Mouse (Mus musculus): ENCODE measurements around the gene Pou2f2.

Gene Pou2f2

DNA sequence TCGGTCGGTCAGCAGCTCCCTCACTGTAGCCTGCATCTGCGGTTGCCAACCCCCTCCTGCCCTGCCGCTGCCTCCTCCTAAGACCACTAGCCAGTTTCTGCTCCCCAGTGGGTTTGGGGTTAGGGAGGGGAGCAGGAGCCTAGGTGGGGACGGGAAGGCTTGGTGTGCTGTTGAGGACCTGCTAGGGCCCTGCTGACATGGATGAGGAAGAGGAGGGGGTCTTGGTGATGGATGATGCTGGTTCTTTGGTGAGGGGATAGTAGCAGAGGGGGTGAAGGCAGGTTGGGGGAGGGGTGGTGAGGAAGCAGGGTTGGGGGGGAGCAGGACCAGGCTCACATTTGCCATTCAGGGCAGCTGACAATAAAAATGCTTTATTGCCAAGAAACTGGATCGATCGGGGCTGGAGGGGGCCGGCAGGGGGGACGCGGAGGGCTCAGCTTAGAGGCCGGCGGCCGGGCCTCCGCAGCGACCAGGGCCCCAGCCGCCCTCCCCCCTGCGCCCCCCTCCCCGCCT lies 29.3 kb downstream of the Pou2f2 start:
- DNase-seq (ENCODE audit: low read depth, low spot score): no peak

DNA sequence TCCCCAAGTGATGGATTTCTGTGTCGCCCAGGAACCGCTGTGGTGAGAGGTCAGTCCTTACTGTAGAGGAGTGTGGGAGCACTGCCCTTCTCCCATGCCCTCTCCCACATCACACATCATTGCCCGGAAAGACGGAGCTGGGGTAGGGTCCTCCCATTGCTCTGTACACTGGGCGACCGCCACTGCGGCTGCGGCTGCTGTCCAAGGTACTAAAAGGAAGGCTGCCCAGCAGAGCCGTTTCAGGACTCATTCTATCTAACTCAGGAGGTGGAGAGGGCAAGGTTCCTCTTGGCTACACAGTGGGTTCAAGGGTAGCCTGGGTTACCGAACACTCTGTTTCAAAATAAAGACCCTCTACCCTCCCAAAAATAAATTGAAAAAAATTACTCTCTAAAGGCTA lies 33.6 kb downstream of the Pou2f2 start:
- peak; percentile 52 for DNase-seq (ENCODE audit: low read depth, low spot score)

DNA sequence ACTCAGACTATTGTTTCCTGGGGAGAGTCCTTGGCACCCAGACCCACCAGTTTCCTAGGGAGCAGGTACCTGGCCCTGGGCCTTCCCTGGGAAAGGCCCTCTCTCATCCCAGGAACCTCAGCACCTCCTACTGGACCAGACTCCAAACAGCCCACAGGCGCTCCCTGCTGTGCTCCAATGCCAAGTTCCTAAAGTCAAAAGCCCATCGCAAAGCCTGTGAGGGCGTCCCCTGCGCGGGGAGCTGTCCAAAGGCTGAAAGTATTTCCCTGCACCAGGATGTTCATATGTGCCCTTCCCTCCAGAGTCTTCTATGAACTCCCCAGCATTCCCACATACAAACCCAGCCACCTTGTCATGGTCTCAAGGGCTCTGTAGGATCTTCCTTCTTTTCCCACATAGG lies 37.8 kb downstream of the Pou2f2 start:
- DNase-seq (ENCODE audit: low read depth, low spot score): peak; percentile 85

DNA sequence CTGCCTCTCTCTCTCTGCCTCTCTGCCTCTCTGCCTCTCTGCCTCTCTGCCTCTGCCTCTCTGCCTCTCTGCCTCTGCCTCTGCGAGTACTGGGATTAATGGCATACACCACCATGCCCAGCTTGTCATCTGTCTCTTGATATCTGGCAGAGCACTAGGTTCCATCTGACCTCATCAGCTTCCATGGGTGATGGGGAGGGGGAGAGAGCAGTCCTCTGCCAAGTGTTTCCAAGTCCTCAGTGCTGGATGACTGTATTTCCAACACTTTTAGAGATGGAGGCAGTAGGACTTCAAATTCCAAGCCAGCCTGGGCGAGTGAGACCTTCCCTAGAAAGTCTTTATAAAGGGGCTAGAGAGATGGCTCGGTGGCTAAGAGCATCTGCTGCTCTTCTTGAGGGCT lies 42.0 kb downstream of the Pou2f2 start:
- DNase-seq (ENCODE audit: low read depth, low spot score): no peak

DNA sequence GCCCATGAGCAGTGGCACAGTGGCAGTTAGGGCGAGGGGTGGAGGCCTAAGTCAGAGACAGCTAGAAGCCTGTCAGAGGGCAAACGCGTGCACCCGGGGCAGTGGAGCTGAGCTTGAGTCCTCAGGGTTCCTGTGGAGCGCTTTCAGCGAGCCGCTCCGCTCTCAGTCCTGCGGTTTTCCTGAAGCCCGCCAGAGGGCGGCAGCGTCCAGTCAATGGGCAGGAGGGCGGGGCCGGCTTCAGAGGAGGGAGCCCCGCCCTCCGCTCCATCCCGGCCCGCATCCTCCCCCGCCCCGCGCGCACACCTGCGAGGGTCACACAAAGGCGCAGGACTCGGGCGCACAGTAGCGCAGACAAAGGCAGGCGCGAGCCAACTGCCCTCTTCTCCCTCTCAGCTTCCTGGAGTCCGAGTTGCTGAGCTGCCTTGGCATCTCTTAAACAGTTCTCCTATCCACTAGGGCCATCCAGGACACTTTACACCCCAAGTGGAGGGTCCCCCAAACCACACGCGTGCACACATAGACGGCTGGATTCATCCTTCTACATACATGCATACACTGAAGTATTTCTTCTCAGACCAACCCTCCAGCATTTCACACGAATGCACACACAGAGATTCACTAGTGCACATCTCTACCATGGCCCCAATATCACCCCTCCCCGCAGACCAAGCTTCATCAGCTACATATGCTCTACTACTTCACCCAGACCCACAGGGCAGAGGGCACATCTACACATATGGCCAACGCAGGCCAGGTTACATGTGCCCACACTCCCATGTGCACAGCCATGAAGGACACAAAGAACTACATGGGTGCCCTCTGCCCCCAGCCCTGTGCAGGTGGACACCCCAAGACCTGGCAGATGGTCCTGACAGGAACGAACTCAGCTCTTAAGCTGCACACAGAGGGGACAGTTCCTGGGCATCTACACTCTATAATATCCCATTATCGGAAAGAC lies 46.2 kb downstream of the Pou2f2 start:
- DNase-seq (ENCODE audit: low read depth, low spot score): peak; percentile 94

DNA sequence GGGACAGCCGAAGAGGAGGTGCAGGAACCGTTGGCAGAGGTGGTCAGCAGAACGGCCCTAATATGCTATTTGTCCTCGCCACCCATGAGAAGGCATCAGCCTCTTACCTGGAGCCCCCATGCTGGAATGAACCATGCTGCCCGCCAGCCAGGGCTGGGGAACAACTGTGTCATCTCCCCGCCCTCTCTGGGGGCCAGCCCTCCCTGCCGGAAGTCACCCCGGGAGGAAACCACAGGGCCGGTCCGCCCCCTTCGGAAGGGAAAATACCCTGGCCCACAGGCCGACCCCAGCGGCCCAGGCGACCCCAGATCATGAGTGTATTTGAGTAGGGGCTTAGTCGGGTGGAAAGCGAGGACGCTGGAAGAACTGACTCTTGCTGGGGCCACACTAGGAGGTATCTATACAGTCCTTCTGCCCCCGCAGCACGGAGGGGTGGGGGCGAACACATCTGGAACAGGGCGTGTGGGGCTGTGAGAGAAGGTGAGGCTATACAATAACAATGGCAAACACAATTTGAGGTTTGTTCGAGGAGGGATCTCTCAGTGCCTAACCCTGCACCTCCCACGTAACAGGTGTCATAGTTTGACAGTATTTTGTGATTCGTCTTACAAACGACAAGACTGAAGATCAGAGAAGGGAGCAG lies 47.1 kb downstream of the Pou2f2 start:
- no peak for DNase-seq (ENCODE audit: low read depth, low spot score)

DNA sequence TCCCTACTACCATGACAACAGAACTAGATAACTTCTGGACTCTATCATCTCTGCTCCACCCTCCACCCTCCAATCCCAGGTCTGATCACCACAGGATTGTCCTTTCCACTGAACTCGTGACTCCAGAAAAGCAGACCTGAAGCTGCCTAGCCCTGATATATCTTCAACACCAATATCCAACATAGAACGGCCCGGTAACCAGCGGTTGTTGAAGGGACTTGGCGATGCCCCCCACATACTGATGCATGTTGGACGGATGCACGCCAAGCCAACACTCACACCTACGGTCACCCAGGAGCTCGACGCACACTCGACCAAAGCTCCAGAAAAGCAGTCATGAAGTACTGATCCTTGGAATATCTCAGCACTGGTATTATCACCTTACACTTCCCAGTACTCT lies 48.3 kb downstream of the Pou2f2 start:
- DNase-seq (ENCODE audit: low read depth, low spot score): no peak

DNA sequence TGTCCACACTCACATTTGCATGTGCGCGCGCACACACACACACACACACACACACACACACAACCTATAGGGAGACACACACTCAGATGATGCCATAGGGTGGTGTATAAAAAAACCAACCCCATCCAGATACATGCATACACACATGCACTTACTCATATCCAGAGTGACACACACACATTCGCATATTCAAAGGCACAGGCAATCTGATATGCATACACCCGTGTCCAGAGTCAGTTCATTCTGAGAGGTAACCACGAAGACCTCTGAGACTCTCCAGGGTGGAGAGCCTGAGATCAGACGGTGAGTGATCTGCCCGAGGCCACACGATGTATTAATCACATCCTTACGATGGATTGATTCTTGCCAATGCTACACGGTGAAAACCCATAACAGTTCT lies 49.0 kb downstream of the Pou2f2 start:
- no peak for DNase-seq (ENCODE audit: low read depth, low spot score)

DNA sequence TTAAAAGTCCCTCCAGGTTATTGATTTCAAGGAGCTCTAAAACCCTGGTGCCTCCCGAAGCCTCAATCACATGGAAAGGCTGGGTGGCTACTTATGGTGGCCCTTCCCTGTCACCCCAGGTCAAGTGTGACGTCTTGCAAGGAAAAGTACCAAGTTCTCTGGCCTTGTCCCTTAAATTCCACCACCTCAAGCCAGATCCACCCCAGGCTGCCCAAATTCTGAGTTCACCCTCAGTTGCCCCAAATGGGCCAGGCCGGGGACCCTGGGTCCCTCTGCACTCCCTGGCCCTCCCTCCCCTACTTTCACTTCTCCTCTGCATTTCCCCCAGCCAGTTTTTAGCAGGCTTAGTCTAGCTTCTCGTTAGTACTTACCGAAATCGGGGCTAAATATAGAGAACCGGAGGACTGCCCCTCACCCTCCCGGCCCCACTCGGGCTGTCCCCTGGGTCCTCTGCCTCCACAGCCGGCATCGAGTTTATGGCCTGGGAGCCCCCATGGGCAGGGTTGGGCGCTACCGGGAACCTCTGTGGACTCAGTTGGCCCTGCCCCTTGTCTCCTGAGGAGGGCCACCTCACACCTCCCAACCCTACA lies 50.0 kb downstream of the Pou2f2 start:
- no peak for DNase-seq (ENCODE audit: low read depth, low spot score)

DNA sequence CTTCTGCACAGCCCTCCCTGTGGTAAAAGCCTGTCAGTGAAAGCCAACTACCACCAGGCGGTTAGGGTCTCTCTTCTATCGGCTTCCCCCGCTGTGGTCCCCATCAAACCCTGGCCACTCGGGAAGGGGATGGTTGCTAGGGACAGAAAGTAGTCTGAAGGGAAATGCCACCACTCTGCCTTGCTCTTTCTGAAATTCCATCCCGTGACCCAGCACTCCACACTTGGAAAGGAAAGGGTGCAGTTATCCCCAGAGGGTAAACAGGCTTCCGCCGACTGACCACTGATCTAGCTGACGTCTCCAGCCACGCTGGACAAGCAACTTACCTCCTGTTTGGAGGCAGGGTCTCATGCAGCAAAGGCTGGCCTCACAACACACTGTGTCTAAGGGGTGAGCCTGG lies 51.6 kb downstream of the Pou2f2 start:
- DNase-seq (ENCODE audit: low read depth, low spot score): no peak

DNA sequence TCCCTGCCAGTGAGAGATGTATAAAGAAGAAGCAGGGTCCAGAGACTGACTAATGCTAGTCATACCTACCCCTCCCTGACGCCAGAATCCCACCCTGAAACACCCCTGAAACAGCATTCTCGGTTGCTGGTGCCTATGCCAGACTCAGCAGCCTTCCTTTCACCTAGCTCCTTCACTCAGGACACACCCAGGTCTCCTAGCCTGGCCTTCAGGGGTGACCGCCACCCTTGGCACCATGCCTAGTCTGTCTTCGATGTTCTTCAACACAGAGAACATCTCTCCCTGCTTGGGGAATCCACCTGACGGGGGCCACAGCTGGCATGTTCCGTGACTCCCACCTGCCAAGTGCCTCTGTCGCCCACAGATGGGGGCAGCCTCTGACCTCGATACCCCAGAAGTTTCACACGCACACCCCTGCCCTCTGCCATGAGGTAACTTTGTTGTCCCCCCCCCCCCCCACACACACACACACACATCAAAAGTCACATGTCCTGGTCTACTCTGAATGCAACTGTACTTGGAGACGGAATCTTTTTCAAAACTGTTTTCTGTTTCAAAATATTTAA lies 53.7 kb downstream of the Pou2f2 start:
- DNase-seq (ENCODE audit: low read depth, low spot score): no peak

DNA sequence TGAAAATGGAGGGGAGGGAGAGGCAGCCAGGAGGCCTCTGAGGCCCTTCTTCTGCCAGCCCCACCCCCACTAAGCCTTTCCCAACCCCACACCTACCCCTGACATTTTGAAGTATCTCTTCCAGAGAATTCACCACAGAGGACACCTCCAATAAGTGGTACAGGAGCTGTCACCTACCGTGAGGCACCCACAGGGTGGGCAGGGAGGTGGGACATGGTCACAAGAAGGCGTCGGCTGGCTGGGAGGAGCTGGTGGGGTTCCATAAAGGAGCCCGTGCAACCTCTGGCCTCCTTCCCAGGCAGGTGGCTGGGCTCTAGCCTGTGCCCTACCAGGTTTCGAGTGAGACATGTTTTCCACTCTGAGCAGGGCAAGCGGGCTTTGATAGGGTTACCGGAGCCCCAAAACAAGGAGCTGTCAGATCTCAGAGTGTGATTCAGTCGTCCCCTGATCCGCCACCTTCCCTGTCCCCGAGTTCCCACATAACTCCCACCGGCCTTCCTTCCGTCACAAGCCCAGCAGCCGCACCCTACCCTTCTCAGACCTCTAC lies 58.2 kb downstream of the Pou2f2 start:
- no peak for DNase-seq (ENCODE audit: low read depth, low spot score)

DNA sequence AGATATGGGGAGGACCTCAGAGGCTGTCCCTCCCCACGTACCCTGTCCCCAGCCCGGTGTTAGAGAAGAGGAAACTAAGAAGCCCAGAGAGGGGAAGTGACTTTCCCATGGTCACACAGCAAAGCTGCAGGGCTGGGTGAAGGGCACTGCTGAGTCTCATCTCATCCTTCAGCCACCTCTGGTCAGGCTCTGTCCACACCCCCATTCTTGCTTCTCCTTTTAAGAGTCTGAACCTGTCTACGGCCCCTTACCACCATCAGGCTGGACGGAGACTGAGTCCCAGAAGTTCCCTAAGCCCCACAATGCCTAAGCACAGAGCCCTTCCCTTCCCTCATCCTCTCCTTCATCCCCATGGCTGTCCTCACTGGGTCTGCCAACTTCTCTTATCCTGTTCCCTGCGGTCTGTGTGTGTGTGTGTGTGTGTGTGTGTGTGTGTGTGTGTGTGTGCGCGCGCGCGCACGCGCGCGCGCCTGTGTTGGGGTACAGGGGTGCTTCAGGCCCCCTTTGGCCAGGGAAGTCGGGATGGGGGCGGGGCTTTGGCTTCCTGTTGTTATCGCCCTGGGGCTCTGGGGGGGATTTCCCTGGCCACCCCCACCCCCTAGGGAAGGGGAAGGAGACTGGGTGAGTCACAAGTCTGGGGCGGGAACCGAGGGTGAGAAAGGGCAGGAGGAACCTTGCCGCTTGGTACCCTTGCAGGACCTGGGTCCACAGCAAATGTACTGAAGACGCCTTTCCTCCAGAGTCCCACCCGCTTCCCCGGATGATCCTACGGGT lies 59.3 kb downstream of the Pou2f2 start:
- peak; percentile 26 for DNase-seq (ENCODE audit: low read depth, low spot score)

DNA sequence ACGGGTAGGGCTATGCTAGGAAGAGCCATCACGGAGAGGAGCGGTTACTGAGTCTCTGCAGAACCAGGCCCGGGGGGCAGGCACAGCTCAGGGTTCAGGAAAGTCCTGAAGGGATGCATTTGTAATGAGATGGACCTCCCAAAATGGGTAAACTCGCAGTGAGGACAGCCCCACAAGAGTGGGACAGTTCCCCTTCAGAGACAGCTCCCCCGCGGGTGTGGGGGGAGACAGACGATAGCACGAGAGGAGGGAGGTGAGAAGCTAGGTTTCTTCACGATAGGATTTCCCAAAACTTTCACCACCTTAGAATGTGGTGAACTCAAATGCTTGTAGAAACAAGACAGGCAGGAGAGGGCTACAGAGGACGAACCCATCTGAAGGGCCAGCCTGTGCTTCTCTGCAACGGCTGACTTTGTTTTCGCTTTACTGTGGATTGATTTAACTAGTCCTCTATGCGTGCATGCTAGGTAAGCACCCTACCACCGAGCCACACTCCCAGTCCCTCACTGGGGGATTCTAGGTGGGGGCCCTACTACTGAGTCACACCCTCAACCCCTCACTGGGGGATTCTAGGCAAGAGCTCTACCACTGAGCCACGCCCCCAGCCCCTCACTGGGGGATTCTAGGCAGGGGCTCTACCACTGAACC lies 66.4 kb downstream of the Pou2f2 start:
- no peak for DNase-seq (ENCODE audit: low read depth, low spot score)

DNA sequence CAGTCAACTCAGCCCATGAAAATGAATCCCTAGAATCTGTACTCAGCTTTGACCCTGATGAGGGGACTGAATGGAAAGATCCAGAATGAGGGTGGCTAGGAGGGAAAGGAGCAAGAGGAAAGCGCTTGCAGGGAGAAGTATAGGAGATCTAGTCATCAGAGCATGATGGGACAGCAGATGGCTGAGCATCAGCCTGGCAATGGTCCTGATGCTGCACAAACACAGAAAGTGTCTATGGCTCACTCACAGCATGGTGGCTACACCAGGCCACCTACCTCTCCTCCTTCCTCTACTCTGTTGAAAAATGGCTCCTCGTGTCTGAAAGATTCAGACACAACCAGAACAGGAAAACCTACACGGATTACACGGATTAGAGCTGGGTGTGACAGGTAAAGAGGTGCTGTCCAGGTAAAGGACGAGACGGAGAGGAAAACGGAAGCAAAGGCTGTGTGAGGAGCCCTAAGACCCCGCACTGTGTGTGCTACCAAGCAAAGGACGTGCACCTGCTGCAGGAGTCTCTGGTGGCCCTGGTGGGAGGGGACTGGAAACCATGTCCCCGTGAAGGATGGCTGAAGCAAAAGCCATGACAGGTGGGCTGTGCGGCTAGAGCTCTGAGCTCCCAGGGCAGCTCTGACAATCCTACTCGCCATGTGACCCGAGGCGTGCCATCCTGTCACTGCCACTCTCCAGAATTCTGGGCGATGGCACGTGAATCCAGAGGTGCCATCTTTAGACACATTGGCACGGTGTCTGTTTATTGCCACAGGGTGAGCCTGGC lies 67.2 kb downstream of the Pou2f2 start:
- DNase-seq (ENCODE audit: low read depth, low spot score): no peak

DNA sequence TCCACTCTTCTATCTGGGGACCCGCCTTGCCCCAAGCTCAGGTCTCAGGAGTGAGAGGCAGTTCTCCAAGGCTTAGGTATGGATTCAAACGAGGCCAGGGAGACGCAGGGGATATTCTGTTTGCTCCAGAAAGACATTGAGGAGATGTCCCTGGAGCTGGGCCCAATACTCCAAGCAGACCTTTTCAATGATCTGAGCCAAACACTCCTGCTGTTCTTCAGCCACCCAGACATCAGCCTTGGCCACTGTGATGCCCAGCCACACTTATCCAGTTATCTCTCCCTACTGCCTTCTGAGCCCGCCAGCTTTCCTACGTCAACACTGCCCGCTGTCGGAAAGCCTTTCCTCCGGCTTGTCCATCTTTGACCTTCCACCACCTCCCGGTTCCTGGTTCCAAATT lies 69.2 kb downstream of the Pou2f2 start:
- no peak for DNase-seq (ENCODE audit: low read depth, low spot score)

DNA sequence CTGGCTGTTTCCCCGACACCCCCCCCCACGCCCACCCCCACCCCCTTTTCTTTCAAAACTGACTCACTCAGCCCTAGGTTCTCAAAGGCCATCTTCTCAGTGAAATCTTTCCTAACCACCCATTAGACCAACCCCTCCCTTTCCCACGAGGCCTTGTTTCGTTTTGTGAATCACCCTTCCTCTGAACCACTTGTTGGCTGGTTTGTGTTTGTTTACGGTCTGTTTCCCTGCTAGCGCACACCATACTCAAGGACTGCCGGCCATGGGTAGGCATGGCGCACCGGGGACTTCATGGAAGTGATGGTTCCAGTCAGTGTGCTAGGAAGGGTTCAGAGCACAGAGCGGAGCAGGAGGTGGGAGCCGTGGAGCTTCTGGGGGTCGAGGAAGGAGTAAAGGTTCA lies 70.2 kb downstream of the Pou2f2 start:
- peak; percentile 24 for DNase-seq (ENCODE audit: low read depth, low spot score)

DNA sequence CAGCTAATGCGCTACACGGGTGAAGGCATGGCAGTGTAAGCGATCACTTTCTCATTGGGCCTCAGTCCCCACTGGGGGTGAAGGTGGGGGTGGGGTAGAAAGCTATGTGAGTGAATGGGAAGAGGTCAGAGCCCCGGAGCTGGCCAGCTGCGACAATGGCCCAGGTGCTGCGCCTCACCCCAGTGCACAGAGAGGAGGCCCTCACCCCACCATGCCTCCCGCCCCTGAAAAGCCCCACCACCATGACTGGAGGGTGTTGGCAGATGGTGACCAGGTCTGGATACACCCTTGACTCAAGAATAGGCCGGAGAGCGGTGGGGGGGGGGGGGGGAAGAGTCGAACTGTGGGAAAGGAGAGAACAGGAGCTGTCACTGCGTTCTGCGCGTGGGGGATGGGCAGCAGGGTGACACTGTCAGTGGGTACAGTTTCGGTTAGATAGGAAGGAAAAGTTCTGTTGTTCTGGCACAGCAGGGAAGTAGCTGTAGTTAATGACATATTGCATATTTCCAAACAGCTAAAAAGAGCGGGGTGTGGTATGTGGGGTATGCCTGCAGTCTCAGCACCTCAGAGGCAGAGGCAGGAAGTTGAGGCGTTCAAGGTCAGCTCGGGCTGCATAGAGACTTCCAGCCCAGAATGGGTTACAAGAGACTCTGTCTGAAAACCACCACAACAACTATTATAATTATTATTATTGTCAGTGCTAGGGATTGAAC lies 72.6 kb downstream of the Pou2f2 start:
- no peak for DNase-seq (ENCODE audit: low read depth, low spot score)
